Mouse (Mus musculus): ENCODE measurements around the gene Gm49416.
"Not testable (repeated sequence)": the region's sequence is repeated elsewhere in the genome, so short reads cannot be mapped to it uniquely, and the experiment has no call there.

The Gm49416 gene

GRCm38 (mm10) chr19:8888511-8889385 lies at the start of gene Gm49416, which contains the start of gene 1810009A15Rik:
Gene Gm49416 (plus strand): TSS chr19:8888926.
Gene 1810009A15Rik (plus strand): TSS chr19:8888853.
- in situ Hi-C loops (cut with MboI, MseI), result no loop called here

GRCm38 (mm10) chr19:8839103-8839907 lies 49.4 kb upstream of the Gm49416 start, which contains the start of gene Gng3:
Gene Gng3 (minus strand): TSS chr19:8839194.
- in situ Hi-C loops (cut with MboI, MseI), result no loop called here

- in situ Hi-C loops (cut with MboI, MseI), result no loop called here
Observed at GRCm38 (mm10) chr19:8839908-8840791, 48.6 kb upstream of the Gm49416 start.

- in situ Hi-C loops (cut with MboI, MseI), result no loop called here
Observed at GRCm38 (mm10) chr19:8841012-8841411, 47.7 kb upstream of the Gm49416 start.

DNA sequence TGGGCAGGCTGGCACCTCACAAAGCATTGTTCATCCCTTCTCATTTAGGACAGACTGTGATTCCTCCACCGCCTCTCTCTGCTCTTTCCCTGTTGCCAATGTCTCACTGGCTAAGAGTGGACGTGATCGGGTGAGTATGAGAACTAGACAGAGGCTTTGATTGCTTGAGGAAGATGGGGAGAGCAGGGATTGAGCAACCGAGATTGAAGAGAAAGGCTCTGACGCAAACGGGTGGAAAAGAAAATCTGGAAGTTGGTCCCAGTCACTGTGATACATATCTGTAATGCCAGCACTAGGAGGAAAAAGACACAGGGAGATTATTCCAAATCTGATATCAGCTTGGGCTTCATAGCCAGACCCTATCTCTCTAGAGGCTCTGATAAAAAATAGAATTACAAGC lies 45.8 kb upstream of the Gm49416 start:
- in situ Hi-C loops (cut with MboI, MseI), result no loop called here

GRCm38 (mm10) chr19:8844371-8845129 lies 44.2 kb upstream of the Gm49416 start:
- in situ Hi-C loops (cut with MboI, MseI), result no loop called here

GRCm38 (mm10) chr19:8848356-8848755 lies 40.4 kb upstream of the Gm49416 start:
- in situ Hi-C loops (cut with MboI, MseI), result no loop called here

GRCm38 (mm10) chr19:8850402-8850901 lies 38.3 kb upstream of the Gm49416 start, which contains the start of gene Lrrn4cl:
Gene Lrrn4cl (plus strand): TSS chr19:8850768.
- in situ Hi-C loops (cut with MboI, MseI), result no loop called here

- in situ Hi-C loops (cut with MboI, MseI), result no loop called here
Observed at GRCm38 (mm10) chr19:8851639-8852038, 37.1 kb upstream of the Gm49416 start.

- in situ Hi-C loops (cut with MboI, MseI), result no loop called here
Observed at GRCm38 (mm10) chr19:8852236-8852928, 36.3 kb upstream of the Gm49416 start.

DNA sequence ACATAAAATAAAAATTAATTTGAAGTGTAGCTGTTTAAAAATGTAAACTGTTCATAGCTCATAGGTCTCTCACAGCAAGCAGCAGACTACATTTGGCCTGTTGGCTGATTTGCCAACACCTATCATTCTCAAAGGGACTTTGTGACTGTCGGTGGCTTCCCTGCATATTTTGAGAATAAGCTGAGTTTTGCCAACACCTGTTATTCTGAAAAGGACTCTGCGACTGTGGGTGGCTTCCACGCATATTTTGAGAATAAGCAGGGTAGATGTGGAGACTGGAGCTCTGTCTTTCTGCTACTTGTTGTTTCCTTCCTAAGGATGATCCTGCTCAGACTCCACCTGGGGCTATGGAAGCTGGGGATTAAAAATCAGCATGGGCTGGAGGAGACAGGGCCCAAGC lies 35.6 kb upstream of the Gm49416 start:
- in situ Hi-C loops (cut with MboI, MseI), result no loop called here

GRCm38 (mm10) chr19:8857689-8858088 lies 31.0 kb upstream of the Gm49416 start:
- in situ Hi-C loops (cut with MboI, MseI), result loop anchor here (5.0 kb wide), 1 partner anchor 250 kb away; no protein-coding TSS in a partner anchor

DNA sequence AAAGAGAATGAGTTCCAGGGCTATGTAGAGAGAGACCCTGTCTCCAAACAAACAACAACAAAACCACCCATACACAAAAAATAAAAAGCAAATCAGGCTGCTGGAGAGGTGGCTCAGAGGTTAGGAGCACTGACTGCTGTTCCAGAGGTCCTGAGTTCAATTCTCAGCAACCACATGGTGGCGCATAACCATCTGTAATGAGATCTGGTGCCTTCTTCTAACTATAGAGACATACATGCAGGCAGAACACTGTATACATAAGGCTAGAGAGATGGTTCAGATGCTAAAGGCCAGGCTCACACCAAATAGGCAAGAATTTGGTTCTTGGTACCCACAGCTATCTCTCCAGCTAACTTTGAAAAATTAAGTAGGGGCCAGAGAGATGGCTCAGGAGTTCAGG lies 29.7 kb upstream of the Gm49416 start:
- in situ Hi-C loops (cut with MboI, MseI), result loop anchor here (5.0 kb wide), 1 partner anchor 248 kb away; no protein-coding TSS in a partner anchor

DNA sequence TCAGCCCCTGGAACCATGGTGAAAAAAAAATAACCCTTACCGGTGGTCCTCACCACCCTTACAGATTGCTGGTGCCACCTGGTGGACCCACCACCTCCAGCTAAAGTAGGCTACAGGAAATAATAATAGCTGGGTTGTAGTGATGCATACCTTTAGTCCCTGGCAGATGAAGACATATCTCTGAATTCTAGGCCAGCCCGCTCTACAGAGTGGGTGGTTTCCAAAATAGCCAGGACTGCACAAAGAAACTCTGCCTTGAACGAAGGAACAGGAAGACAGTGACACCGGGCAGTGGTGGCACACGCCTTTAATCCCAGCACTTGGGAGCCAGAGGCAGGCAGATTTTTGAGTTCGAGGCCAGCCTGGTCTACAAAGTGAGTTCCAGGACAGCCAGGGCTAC lies 24.5 kb upstream of the Gm49416 start:
- in situ Hi-C loops (cut with MboI, MseI), result no loop called here

DNA sequence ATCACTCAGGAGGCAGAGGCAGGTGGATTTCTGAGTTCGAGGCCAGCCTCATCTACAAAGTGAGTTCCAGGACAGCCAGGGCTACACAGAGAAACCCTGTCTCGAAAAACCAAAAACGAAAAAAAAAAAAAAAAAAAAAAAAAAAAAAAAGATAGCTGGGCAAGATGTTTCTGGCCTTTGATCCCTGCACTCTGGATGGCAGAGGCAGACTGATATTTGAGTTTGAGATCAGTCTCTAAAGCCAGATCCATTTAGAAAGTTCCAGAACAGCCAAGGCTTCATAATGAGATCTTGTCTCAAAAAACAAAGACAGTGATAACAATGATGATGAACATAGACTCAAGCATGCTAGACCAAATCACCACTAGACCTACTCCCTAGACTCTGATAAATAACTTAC lies 18.3 kb upstream of the Gm49416 start:
- in situ Hi-C loops (cut with MboI, MseI), result not testable (repeated sequence)

- in situ Hi-C loops (cut with MboI, MseI), result no loop called here
Observed at GRCm38 (mm10) chr19:8870838-8871237, 17.9 kb upstream of the Gm49416 start.

- in situ Hi-C loops (cut with MboI, MseI), result no loop called here
Observed at GRCm38 (mm10) chr19:8871267-8872186, 17.2 kb upstream of the Gm49416 start, which contains the start of gene Ubxn1. Gene Ubxn1 (plus strand): TSS chr19:8871496.

- in situ Hi-C loops (cut with MboI, MseI), result no loop called here
Observed at GRCm38 (mm10) chr19:8872266-8872840, 16.4 kb upstream of the Gm49416 start.

Measured in T-helper 2 cell (primary cell).